Mouse (Mus musculus) CH12.LX (cell line): ENCODE measurements around the gene Olfr549. TPM values are rescaled to one million over a fixed set of nuclear protein-coding genes. Genes with fewer than 3 reads are reported as not detected.

Experiments
- DNase-seq: peaks from one replicate; pipeline ENCODE4 v3.0.0-alpha.2; 2013; ENCODE audit errors: extremely low read depth
- H3K27ac ChIP-seq: 2 replicates; pipeline ENCODE4 v1.5.1; 2012; ENCODE audit warnings: low read depth, mild to moderate bottlenecking, control low read depth, moderate library complexity; ENCODE audit not compliant: insufficient read depth
- H3K27me3 ChIP-seq: replicated peaks from 2 replicates; pipeline ENCODE3; 2012; ENCODE audit warnings: inconsistent platforms
- H3K36me3 ChIP-seq, 2 experiments: replicated peaks in 1 of 2; 2 replicates each; pipeline versions ENCODE3 to v1.6.1; 2012; ENCODE audit warnings: inconsistent platforms in 1 of 2, low read length in 1 of 2, mild to moderate bottlenecking in 1 of 2, mixed read lengths in 1 of 2, moderate library complexity in 1 of 2; ENCODE audit not compliant: control insufficient read depth in 1 of 2, insufficient read depth in 1 of 2
- H3K4me1 ChIP-seq, 2 experiments: 2 replicates each; pipeline ENCODE4 v1.6.1; 2012; ENCODE audit warnings: inconsistent platforms in 1 of 2, moderate library complexity in 1 of 2; ENCODE audit not compliant: insufficient read depth in 2 of 2, control insufficient read depth in 1 of 2
- H3K4me2 ChIP-seq: 2 replicates; pipeline ENCODE4 v1.6.1; 2012; ENCODE audit warnings: low read depth, mild to moderate bottlenecking, control low read depth; ENCODE audit not compliant: poor library complexity, insufficient read depth, severe bottlenecking
- H3K4me3 ChIP-seq, 3 experiments: fragments of 150-350 bp in 1 of 3; sonication (generic) in 1 of 3; replicated peaks in 1 of 3; 2 replicates each; pipeline versions ENCODE3 to v1.5.1; 2011 to 2012; ENCODE audit warnings: low read depth in 2 of 3, low read length in 2 of 3, mild to moderate bottlenecking in 2 of 3, moderate library complexity in 2 of 3, control low read depth in 1 of 3, improper control_type of control experiment in 1 of 3, inconsistent platforms in 1 of 3, mixed read lengths in 1 of 3; ENCODE audit not compliant: poor library complexity in 1 of 3
- H3K79me2 ChIP-seq: replicated peaks from 2 replicates; pipeline ENCODE4 v1.6.1; 2012; ENCODE audit warnings: mild to moderate bottlenecking, moderate library complexity; ENCODE audit not compliant: control insufficient read depth, poor library complexity, insufficient read depth, severe bottlenecking; ENCODE audit errors: extremely low read depth
- H3K9ac ChIP-seq: 2 replicates; pipeline ENCODE4 v1.6.1; 2012; ENCODE audit warnings: low read depth, mild to moderate bottlenecking, control low read depth, moderate library complexity; ENCODE audit not compliant: insufficient read depth
- H3K9me3 ChIP-seq: replicated peaks from 2 replicates; pipeline ENCODE3; 2012; ENCODE audit warnings: low read length, inconsistent platforms, mixed read lengths
- BHLHE40 ChIP-seq: IDR thresholded peaks from 2 replicates; pipeline ENCODE4 v1.6.1; 2011; ENCODE audit warnings: mild to moderate bottlenecking, low read depth, low read length, improper control_type of control experiment
- E2F4 ChIP-seq: IDR thresholded peaks from 2 replicates; pipeline ENCODE4 v1.6.1; 2011; ENCODE audit warnings: low read depth, low read length, improper control_type of control experiment; ENCODE audit not compliant: insufficient replicate concordance
- ELF1 ChIP-seq: IDR thresholded peaks from 2 replicates; pipeline ENCODE4 v1.6.1; 2014; ENCODE audit warnings: low read depth, mild to moderate bottlenecking, inconsistent platforms, low read length, improper control_type of control experiment
- ETS1 ChIP-seq: conservative IDR thresholded peaks from 2 replicates; pipeline ENCODE4 v1.6.1; 2012; ENCODE audit warnings: low read depth, mild to moderate bottlenecking, inconsistent platforms, low read length, improper control_type of control experiment, moderate library complexity
- GABPA ChIP-seq: IDR thresholded peaks from 2 replicates; pipeline ENCODE4 v1.6.1; 2012; ENCODE audit warnings: low read depth, low read length, improper control_type of control experiment, inconsistent platforms; ENCODE audit not compliant: insufficient replicate concordance
- HCFC1 ChIP-seq: IDR thresholded peaks from 2 replicates; pipeline ENCODE4 v1.6.1; 2012; ENCODE audit warnings: low read depth, mild to moderate bottlenecking, inconsistent platforms, low read length, improper control_type of control experiment
- IRF4 ChIP-seq: IDR thresholded peaks from 2 replicates; pipeline ENCODE4 v1.6.1; 2014; ENCODE audit warnings: low read depth, mild to moderate bottlenecking, inconsistent platforms, low read length, improper control_type of control experiment
- MAFK ChIP-seq: IDR thresholded peaks from 2 replicates; pipeline ENCODE4 v1.6.1; 2011; ENCODE audit warnings: low read length, improper control_type of control experiment; ENCODE audit not compliant: insufficient replicate concordance
- MAX ChIP-seq: IDR thresholded peaks from 2 replicates; pipeline ENCODE4 v1.6.1; 2011; ENCODE audit warnings: low read length, improper control_type of control experiment
- MXI1 ChIP-seq: IDR thresholded peaks from 2 replicates; pipeline ENCODE4 v1.6.1; 2011; ENCODE audit warnings: mild to moderate bottlenecking, low read depth, low read length, improper control_type of control experiment
- MYC ChIP-seq: IDR thresholded peaks from 2 replicates; pipeline ENCODE4 v1.6.1; 2011; ENCODE audit warnings: low read depth, mild to moderate bottlenecking, improper control_type of control experiment, low read length
- NELFE ChIP-seq: IDR thresholded peaks from 2 replicates; pipeline ENCODE4 v1.6.1; 2011; ENCODE audit warnings: low read depth, low read length, improper control_type of control experiment
- NRF1 ChIP-seq: IDR thresholded peaks from 2 replicates; pipeline ENCODE4 v1.6.1; 2014; ENCODE audit warnings: low read depth, mild to moderate bottlenecking, inconsistent platforms, low read length, improper control_type of control experiment, moderate library complexity
- PAX5 ChIP-seq: IDR thresholded peaks from 2 replicates; pipeline ENCODE4 v1.6.1; 2012; ENCODE audit warnings: low read length, inconsistent platforms, mixed read lengths
- RAD21 ChIP-seq: IDR thresholded peaks from 2 replicates; pipeline ENCODE4 v1.6.1; 2011; ENCODE audit warnings: low read depth, mild to moderate bottlenecking, low read length, improper control_type of control experiment, moderate library complexity
- SMC3 ChIP-seq: IDR thresholded peaks from 2 replicates; pipeline ENCODE4 v1.6.1; 2011; ENCODE audit warnings: low read depth, low read length, improper control_type of control experiment
- TCF12 ChIP-seq: IDR thresholded peaks from 2 replicates; pipeline ENCODE4 v1.6.1; 2014; ENCODE audit warnings: low read depth, mild to moderate bottlenecking, inconsistent platforms, low read length, improper control_type of control experiment
- ZMIZ1 ChIP-seq: IDR thresholded peaks from 2 replicates; pipeline ENCODE4 v1.6.1; 2012; ENCODE audit warnings: low read depth, mild to moderate bottlenecking, inconsistent platforms, low read length, improper control_type of control experiment
- dilution Hi-C: fragments of 300-500 bp; cut with MboI; formaldehyde crosslinking; loops from 2 replicates; pipeline ENCODE4 v1.14.3; 2020; ENCODE audit warnings: low sequenced_read_pairs; ENCODE audit not compliant: extremely low pct_unique_long_range_greater_than_20kb, extremely low pct_ligation_motif_present
- in situ Hi-C: fragments of 300-500 bp; cut with MboI; formaldehyde crosslinking; loops from 3 replicates; pipeline ENCODE4 v1.14.3; 2019; ENCODE audit warnings: low sequenced_read_pairs, low pct_ligation_motif_present, low pct_unique_long_range_greater_than_20kb, mixed read lengths
- polyA plus RNA-seq: library from polyadenylated mRNA; unstranded; fragments of >175 nt; gene quantifications from 2 replicates; pipeline ENCODE4 v1.2.1, GENCODE M21; 2012; ENCODE audit warnings: low read depth; ENCODE audit not compliant: insufficient read length
- total RNA-seq, 2 experiments: library from RNA; depleted of rRNA; stranded (reverse); fragments of 300-350 nt in 1 of 2; fragments of >200 nt in 1 of 2; gene quantifications; 2 replicates each; pipeline ENCODE4 v1.2.3; 2012 to 2014

Gene Olfr549
- total and polyA plus RNA-seq, 3 experiments, result not detected

- TF ChIP-seq E2F4 (peak; percentile 80; the same call in 1 of the 2 replicates), MAX (0 out of 2 replicates have a peak, but pooled peaks have one; percentile 40), MXI1 (peak; percentile 43; the same call in 1 of the 2 replicates), MYC (no peak), HCFC1 (no peak; the same call in 1 of the 2 replicates), NELFE (no peak), TCF12 (0 out of 2 replicates have a peak, but pooled peaks have one; percentile 20), SMC3 (peak; percentile 82), MAFK (no peak), ZMIZ1 (no peak), RAD21 (peak; percentile 96), PAX5 (no peak)
Observed at GRCm38 (mm10) chr7:102512814-102513435, 36.7 kb upstream of the Olfr549 start (continued).

- H3K9ac ChIP-seq, result no peak overlapping the region
- TF ChIP-seq BHLHE40 (no peak), ETS1 (no peak), ELF1 (no peak), NRF1 (no peak), GABPA (no peak), IRF4 (0 out of 2 replicates have a peak, but pooled peaks have one; percentile 15), HCFC1 (no peak)
- in situ Hi-C loops (loop anchor here (25.0 kb wide), 1 partner anchor 248 kb away; the partner anchor contains the start of genes Olfr560, Olfr561 and Olfr78), dilution Hi-C loops (no loop called here)
- H3K4me1 ChIP-seq, result peaks cover 5 to 24% of the 10 kb centered on the region in 2 experiments
- no peak overlapping the region for H3K4me3 ChIP-seq
- no peak overlapping the region for H3K4me2 ChIP-seq
- no peaks in the 10 kb centered on the region for H3K79me2 ChIP-seq
- H3K36me3 ChIP-seq, result no peaks in the 10 kb centered on the region
- no peaks in the 10 kb centered on the region for H3K9me3 ChIP-seq
- H3K27ac ChIP-seq, result no peak overlapping the region
- H3K27me3 ChIP-seq, result no peaks in the 10 kb centered on the region
- DNase-seq, result peak; percentile 31
Observed at GRCm38 (mm10) chr7:102514144-102514543, 35.5 kb upstream of the Olfr549 start.
